Mouse (Mus musculus) liver, embryonic 12.5 days (tissue): ENCODE measurements around the gene Krt88. TPM values are rescaled to one million over a fixed set of nuclear protein-coding genes. Genes with fewer than 3 reads are reported as not detected.

Experiments used
- polyA plus RNA-seq: library from polyadenylated mRNA; unstranded; fragments of >200 nt; fragmentation: Nextera tagmentation; extraction: Ambion mirVana; gene quantifications from 2 replicates; pipeline ENCODE4 v1.2.1, GENCODE M21; 2016

The Krt88 gene
- polyA plus RNA-seq, 1 experiment from 2014 or later = not detected

Other genes starting within 250 kb of the Krt88 start
- 0.81 and 1.3 TPM in 2 replicates for gene Grasp, start 223.6 kb upstream of the Krt88 start, polyA plus RNA-seq
- gene Nr4a1, start 193.5 kb upstream of the Krt88 start, polyA plus RNA-seq = 0.83 and 1.0 TPM in 2 replicates
- 31.5 and 31.7 TPM in 2 replicates for gene Atg101, start 163.5 kb upstream of the Krt88 start, polyA plus RNA-seq
- gene 6030408B16Rik, start 154.5 kb upstream of the Krt88 start, polyA plus RNA-seq = 0.17 and 0.19 TPM in 2 replicates
- gene Krt80, start 77.6 kb upstream of the Krt88 start, polyA plus RNA-seq = 0.11 and 0.16 TPM in 2 replicates
- gene Krt7, start 36.7 kb upstream of the Krt88 start, polyA plus RNA-seq = 6.0 and 6.1 TPM in 2 replicates
- not detected in 2 replicates for gene Krt87, start 8.9 kb upstream of the Krt88 start, polyA plus RNA-seq
- not detected in 2 replicates for gene Krt81, start 16.0 kb downstream of the Krt88 start, polyA plus RNA-seq
- gene Krt86, start 25.7 kb downstream of the Krt88 start, polyA plus RNA-seq = not detected in 2 replicates
- not detected in 2 replicates for gene Krt83, start 43.8 kb downstream of the Krt88 start, polyA plus RNA-seq
- not detected in 2 replicates for gene Gm49425, start 69.5 kb downstream of the Krt88 start, polyA plus RNA-seq
- gene Krt84, start 85.1 kb downstream of the Krt88 start, polyA plus RNA-seq = not detected in 2 replicates
- gene Krt82, start 102.9 kb downstream of the Krt88 start, polyA plus RNA-seq = not detected in 2 replicates
- gene Krt90, start 115.2 kb downstream of the Krt88 start, polyA plus RNA-seq = not detected in 2 replicates
- not detected in 2 replicates for gene Krt75, start 126.2 kb downstream of the Krt88 start, polyA plus RNA-seq
- not detected in 2 replicates for gene Gm5414, start 180.4 kb downstream of the Krt88 start, polyA plus RNA-seq
- gene Gm5478, start 199.6 kb downstream of the Krt88 start, polyA plus RNA-seq = not detected in 2 replicates
- not detected in 2 replicates for gene Krt6b, start 232.5 kb downstream of the Krt88 start, polyA plus RNA-seq
- gene Krt6a, start 246.6 kb downstream of the Krt88 start, polyA plus RNA-seq = not detected in 2 replicates